Mouse (Mus musculus) lung, adult 2 months (tissue): ENCODE data around the gene Gm49369.

Experiments
- CTCF ChIP-seq: fragments of 200-500 bp; IDR thresholded peaks from 2 replicates; pipeline ENCODE4 v1.5.1; 2011; ENCODE audit warnings: mild to moderate bottlenecking, low read length, control low read depth; ENCODE audit not compliant: insufficient read depth
- POLR2A ChIP-seq: fragments of 200-500 bp; IDR thresholded peaks from 2 replicates; pipeline ENCODE4 v1.6.1; 2011; ENCODE audit warnings: low read depth, mild to moderate bottlenecking, control low read depth, low read length, borderline replicate concordance; ENCODE audit errors: extremely low read depth

DNA sequence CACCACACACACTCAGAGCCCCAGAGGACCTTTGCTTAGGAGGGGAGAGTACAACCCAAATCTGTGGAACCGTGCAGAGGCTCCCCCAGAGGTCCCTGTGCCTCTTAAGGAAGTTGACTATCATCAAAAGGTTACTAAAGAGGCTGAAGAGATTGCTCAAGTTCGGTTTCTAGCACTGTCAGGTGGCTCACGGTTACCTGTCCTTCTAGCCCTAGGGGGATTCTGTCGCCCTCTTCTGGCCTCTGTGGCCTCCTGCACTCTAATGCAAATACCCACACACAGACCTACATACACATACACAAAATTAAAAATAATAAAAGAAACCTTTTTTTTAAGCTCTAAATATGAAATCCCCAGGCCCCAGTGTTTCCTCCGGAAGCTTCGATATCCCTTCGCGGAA, 36.2 kb upstream of the Gm49369 start:
- no peak for TF ChIP-seq POLR2A
- no peak for TF ChIP-seq CTCF
